Mouse (Mus musculus) myocyte (in vitro differentiated cells): ENCODE results near the gene Zmym6. TPM values are rescaled to one million over a fixed set of nuclear protein-coding genes. Genes with fewer than 3 reads are reported as not detected.

Source experiments
- H3K27me3 ChIP-seq: one replicate; pipeline ENCODE4 v1.6.1; 2011; ENCODE audit not compliant: control insufficient read depth, insufficient read depth, insufficient read length
- H3K36me3 ChIP-seq: one replicate; pipeline ENCODE4 v1.6.1; 2011; ENCODE audit not compliant: control insufficient read depth, insufficient read depth
- H3K4me2 ChIP-seq: one replicate; pipeline ENCODE4 v1.6.1; 2011; ENCODE audit warnings: low read depth, control low read depth
- H3K4me3 ChIP-seq: one replicate; pipeline ENCODE4 v1.5.1; 2011; ENCODE audit warnings: mild to moderate bottlenecking, control low read depth, moderate library complexity
- H3K79me2 ChIP-seq: one replicate; pipeline ENCODE4 v1.6.1; 2011; ENCODE audit not compliant: control insufficient read depth, insufficient read depth
- H3ac ChIP-seq: one replicate; pipeline ENCODE4 v1.6.1; 2011; ENCODE audit not compliant: control insufficient read depth, insufficient read length
- CEBPB ChIP-seq: IDR thresholded peaks from 2 replicates; pipeline ENCODE4 v1.6.1; 2011; ENCODE audit warnings: mild to moderate bottlenecking, moderate library complexity; ENCODE audit not compliant: poor library complexity, insufficient read depth, severe bottlenecking
- E2F4 ChIP-seq: IDR thresholded peaks from one replicate; pipeline ENCODE4 v1.6.1; 2011; ENCODE audit warnings: mild to moderate bottlenecking, control low read depth, moderate library complexity; ENCODE audit not compliant: insufficient read depth
- MAX ChIP-seq: IDR thresholded peaks from one replicate; pipeline ENCODE4 v1.6.1; 2011; ENCODE audit warnings: low read depth, mild to moderate bottlenecking, control low read depth
- MYOD1 ChIP-seq, 3 experiments: IDR thresholded peaks; one replicate each; pipeline ENCODE4 v1.6.1; 2011; ENCODE audit warnings: control low read depth in 2 of 3, low read depth in 2 of 3, mild to moderate bottlenecking in 2 of 3, moderate library complexity in 1 of 3; ENCODE audit not compliant: insufficient read length in 2 of 3, control insufficient read depth in 1 of 3
- MYOG ChIP-seq, 3 experiments: IDR thresholded peaks; one replicate each; pipeline ENCODE4 v1.6.1; 2011; ENCODE audit warnings: control low read depth in 2 of 3, low read depth in 2 of 3, mild to moderate bottlenecking in 2 of 3; ENCODE audit not compliant: insufficient read length in 2 of 3, control insufficient read depth in 1 of 3, insufficient read depth in 1 of 3
- POLR2A ChIP-seq: IDR thresholded peaks from one replicate; pipeline ENCODE4 v1.6.1; 2011; ENCODE audit warnings: low read depth, mild to moderate bottlenecking, control low read depth, moderate library complexity; ENCODE audit not compliant: insufficient read length
- POLR2AphosphoS2 ChIP-seq: IDR thresholded peaks from one replicate; pipeline ENCODE4 v1.6.1; 2011; ENCODE audit warnings: low read depth, control low read depth; ENCODE audit not compliant: insufficient read length
- REST ChIP-seq: IDR thresholded peaks from one replicate; pipeline ENCODE4 v1.6.1; 2011; ENCODE audit warnings: mild to moderate bottlenecking, control low read depth, moderate library complexity; ENCODE audit not compliant: insufficient read depth, insufficient read length
- SRF ChIP-seq: IDR thresholded peaks from one replicate; pipeline ENCODE4 v1.6.1; 2011; ENCODE audit warnings: low read depth; ENCODE audit not compliant: control insufficient read depth, insufficient read length
- TCF12 ChIP-seq: IDR thresholded peaks from one replicate; pipeline ENCODE4 v1.6.1; 2011; ENCODE audit warnings: mild to moderate bottlenecking, control low read depth; ENCODE audit not compliant: poor library complexity, insufficient read depth, severe bottlenecking
- TCF3 ChIP-seq: IDR thresholded peaks from one replicate; pipeline ENCODE4 v1.6.1; 2011; ENCODE audit warnings: low read depth, control low read depth; ENCODE audit not compliant: insufficient read length
- USF1 ChIP-seq: IDR thresholded peaks from one replicate; pipeline ENCODE4 v1.6.1; 2011; ENCODE audit warnings: low read depth, mild to moderate bottlenecking, control low read depth, moderate library complexity
- polyA plus RNA-seq: library from polyadenylated mRNA; unstranded; fragments of >200 nt; fragmentation: generic; extraction: Trizol; gene quantifications from one replicate; pipeline ENCODE4 v1.2.1, GENCODE M21; 2012; ENCODE audit warnings: missing spikeins

The Zmym6 gene
- polyA plus RNA-seq, 1 experiment: not detected

DNA sequence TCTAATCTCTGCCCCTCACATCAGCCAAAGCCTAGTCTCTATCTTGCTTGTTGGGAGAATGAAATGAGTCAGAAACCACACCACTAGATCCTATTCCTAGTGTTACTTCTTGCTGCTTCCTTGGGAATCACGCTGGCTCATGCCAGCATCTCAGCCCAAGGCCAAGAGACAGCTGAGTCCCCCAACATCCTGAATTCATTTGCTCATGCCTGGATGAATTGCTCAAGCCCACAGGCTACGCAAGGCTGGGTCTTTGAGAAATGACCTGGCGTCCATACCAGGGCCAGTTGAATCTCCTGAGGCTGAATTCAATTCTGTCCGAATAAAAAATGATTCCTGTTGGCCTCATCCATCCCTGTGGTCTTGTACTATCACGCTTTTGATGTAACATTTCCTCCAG is 60.4 kb downstream of the Zmym6 start:
- no peak overlapping the region for H3K4me2 ChIP-seq
- H3K4me3 ChIP-seq: no peak overlapping the region
- H3K36me3 ChIP-seq: no peaks in the 10 kb centered on the region
- H3ac ChIP-seq: no peak overlapping the region
- no peaks in the 10 kb centered on the region for H3K27me3 ChIP-seq
- TF ChIP-seq MAX: no peak
- no peak for TF ChIP-seq REST
- no peak for TF ChIP-seq TCF12
- no peak for TF ChIP-seq MYOD1 (IDR thresholded peaks at IDR 0.05; ENCODE audit: control insufficient read depth in 1 of 3, insufficient read length in 2 of 3, low read depth in 2 of 3)
- TF ChIP-seq SRF: no peak
- no peak for TF ChIP-seq CEBPB
- TF ChIP-seq TCF3: no peak
- TF ChIP-seq MYOG (IDR thresholded peaks at IDR 0.05; ENCODE audit: control insufficient read depth in 1 of 3, insufficient read depth in 1 of 3, insufficient read length in 2 of 3, low read depth in 2 of 3): no peak
- TF ChIP-seq E2F4: no peak
- no peaks in the 10 kb centered on the region for H3K79me2 ChIP-seq

DNA sequence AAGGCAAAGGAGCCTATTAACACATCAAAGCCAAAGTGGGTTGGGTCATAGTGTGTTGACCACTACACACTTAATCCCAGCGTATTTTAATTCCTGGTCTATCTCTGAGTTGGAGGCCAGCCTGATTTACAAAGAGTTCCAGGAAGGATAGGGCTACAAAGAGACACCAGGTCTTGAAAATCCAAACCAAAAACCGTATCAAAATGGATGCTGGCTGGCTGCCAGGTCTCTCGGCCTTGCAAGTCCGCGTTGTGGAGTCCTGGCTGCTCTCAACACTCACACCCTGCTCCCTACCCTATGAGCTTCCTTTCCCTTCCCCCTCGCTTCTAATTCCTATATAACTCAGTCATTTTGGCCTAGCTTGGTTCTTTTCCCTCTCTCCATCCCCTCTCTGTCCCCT is 61.3 kb downstream of the Zmym6 start:
- no peaks in the 10 kb centered on the region for H3K36me3 ChIP-seq
- no peaks in the 10 kb centered on the region for H3K79me2 ChIP-seq
- TF ChIP-seq POLR2AphosphoS2: no peak
- TF ChIP-seq MAX: no peak
- TF ChIP-seq REST: no peak
- no peak for TF ChIP-seq POLR2A
- TF ChIP-seq TCF3: no peak
- no peak for TF ChIP-seq E2F4
- TF ChIP-seq TCF12: no peak
- no peak for TF ChIP-seq MYOD1 (IDR thresholded peaks at IDR 0.05; ENCODE audit: control insufficient read depth in 1 of 3, insufficient read length in 2 of 3, low read depth in 2 of 3)
- no peak for TF ChIP-seq MYOG (IDR thresholded peaks at IDR 0.05; ENCODE audit: control insufficient read depth in 1 of 3, insufficient read depth in 1 of 3, insufficient read length in 2 of 3, low read depth in 2 of 3)
- no peak for TF ChIP-seq USF1
- no peak for TF ChIP-seq CEBPB
- TF ChIP-seq SRF: no peak
- peaks cover under 1% of the 10 kb centered on the region for H3K27me3 ChIP-seq
- H3ac ChIP-seq: no peak overlapping the region
- H3K4me3 ChIP-seq: no peak overlapping the region
- H3K4me2 ChIP-seq: no peak overlapping the region

DNA sequence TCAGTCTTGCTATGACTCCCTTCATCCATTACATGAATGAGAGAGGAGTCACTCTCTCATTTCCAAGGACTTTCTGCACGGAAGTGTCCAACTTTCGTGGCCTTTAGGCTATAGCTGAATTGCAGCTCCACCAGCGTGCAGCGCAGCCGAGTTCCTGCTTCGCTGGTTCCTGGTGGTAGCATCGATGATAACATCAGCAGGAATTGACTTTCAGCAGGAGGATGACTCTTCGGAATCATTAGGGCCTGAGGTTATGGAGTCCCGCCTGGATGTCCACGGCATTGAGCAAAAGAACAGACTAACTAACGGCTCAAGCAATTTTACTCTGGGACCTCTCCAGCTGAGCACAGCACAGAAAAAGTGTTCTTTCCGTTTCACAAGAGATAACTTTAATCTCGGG is 72.8 kb downstream of the Zmym6 start:
- H3K36me3 ChIP-seq: no peaks in the 10 kb centered on the region
- peaks cover 6% of the 10 kb centered on the region for H3K27me3 ChIP-seq
- H3K4me2 ChIP-seq: no peak overlapping the region
- H3K4me3 ChIP-seq: no peak overlapping the region
- no peaks in the 10 kb centered on the region for H3K79me2 ChIP-seq
- TF ChIP-seq CEBPB: no peak
- no peak for TF ChIP-seq MYOG (IDR thresholded peaks at IDR 0.05; ENCODE audit: control insufficient read depth in 1 of 3, insufficient read depth in 1 of 3, insufficient read length in 2 of 3, low read depth in 2 of 3)
- TF ChIP-seq USF1: no peak
- TF ChIP-seq MYOD1 (IDR thresholded peaks at IDR 0.05; ENCODE audit: control insufficient read depth in 1 of 3, insufficient read length in 2 of 3, low read depth in 2 of 3): no peak
- no peak for TF ChIP-seq E2F4
- TF ChIP-seq SRF: no peak
- TF ChIP-seq TCF12: no peak
- no peak for TF ChIP-seq POLR2A
- TF ChIP-seq REST: no peak
- no peak for TF ChIP-seq MAX
- no peak overlapping the region for H3ac ChIP-seq

DNA sequence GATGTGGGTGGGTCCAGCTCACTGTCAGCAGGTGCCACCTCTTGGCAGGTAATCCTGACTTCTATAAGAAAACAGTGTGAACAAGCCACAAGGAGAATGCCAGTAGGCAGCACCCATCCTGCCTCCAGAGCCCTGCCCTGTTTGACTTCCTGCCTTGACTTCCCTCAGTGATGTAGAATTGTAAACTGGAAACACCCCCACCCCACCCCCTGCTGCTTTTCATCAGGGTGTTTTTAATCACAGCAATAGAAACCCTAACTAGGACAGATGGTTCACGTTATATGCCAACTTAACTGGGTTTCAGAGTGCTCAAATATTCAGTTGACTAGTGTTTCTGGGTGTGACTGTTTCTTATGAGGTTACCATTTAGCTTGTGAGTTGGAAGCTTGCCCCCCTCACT is 76.2 kb downstream of the Zmym6 start:
- no peak overlapping the region for H3ac ChIP-seq
- no peak overlapping the region for H3K4me2 ChIP-seq
- H3K4me3 ChIP-seq: no peak overlapping the region
- peaks cover 6% of the 10 kb centered on the region for H3K27me3 ChIP-seq
- no peaks in the 10 kb centered on the region for H3K36me3 ChIP-seq
- H3K79me2 ChIP-seq: no peaks in the 10 kb centered on the region
- no peak for TF ChIP-seq TCF12
- TF ChIP-seq TCF3: no peak
- TF ChIP-seq MAX: no peak
- TF ChIP-seq CEBPB: no peak
- TF ChIP-seq POLR2A: no peak
- TF ChIP-seq MYOG (IDR thresholded peaks at IDR 0.05; ENCODE audit: control insufficient read depth in 1 of 3, insufficient read depth in 1 of 3, insufficient read length in 2 of 3, low read depth in 2 of 3): no peak
- no peak for TF ChIP-seq POLR2AphosphoS2
- no peak for TF ChIP-seq USF1
- TF ChIP-seq MYOD1 (IDR thresholded peaks at IDR 0.05; ENCODE audit: control insufficient read depth in 1 of 3, insufficient read length in 2 of 3, low read depth in 2 of 3): no peak
- no peak for TF ChIP-seq SRF
- no peak for TF ChIP-seq E2F4
- no peak for TF ChIP-seq REST

DNA sequence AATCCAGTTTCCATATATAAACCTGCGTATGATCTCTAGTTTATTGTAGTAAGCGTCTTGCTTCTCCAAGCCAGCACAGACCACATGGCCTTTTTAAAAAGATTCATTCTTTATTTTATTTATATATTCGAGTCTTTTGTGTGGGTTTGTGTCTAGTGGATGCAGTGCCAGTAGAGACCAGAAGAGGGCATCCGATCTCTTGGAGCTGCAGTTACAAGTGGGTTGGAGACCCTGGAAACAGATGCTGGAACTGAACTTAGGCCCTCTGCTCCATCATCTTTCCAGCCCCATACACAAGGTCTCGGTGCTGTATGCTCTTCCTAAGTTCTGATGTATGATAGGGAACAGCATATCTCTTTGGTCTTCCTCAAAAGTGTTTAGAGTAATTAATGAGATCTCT is 78.6 kb downstream of the Zmym6 start:
- TF ChIP-seq TCF3 (no peak), E2F4 (no peak), REST (no peak), MYOG (IDR thresholded peaks at IDR 0.05; ENCODE audit: control insufficient read depth in 1 of 3, insufficient read depth in 1 of 3, insufficient read length in 2 of 3, low read depth in 2 of 3) (no peak), TCF12 (no peak), POLR2A (no peak), MAX (no peak), USF1 (no peak), POLR2AphosphoS2 (no peak), CEBPB (no peak), SRF (no peak), MYOD1 (IDR thresholded peaks at IDR 0.05; ENCODE audit: control insufficient read depth in 1 of 3, insufficient read length in 2 of 3, low read depth in 2 of 3) (no peak)
- H3K4me3 ChIP-seq: no peak overlapping the region
- no peaks in the 10 kb centered on the region for H3K27me3 ChIP-seq
- no peaks in the 10 kb centered on the region for H3K36me3 ChIP-seq
- no peak overlapping the region for H3K4me2 ChIP-seq
- no peak overlapping the region for H3ac ChIP-seq
- no peaks in the 10 kb centered on the region for H3K79me2 ChIP-seq
